Mouse (Mus musculus) ovary, postnatal 14 days (tissue): ENCODE results near the gene Spa17.
A peak's percentile ranks its signal among the peaks of the same experiment; 100 is the strongest.

Source experiments
- DNase-seq: peaks from one replicate; pipeline ENCODE4 v3.0.0; 2022; ENCODE audit warnings: low spot score

Gene Spa17

GRCm38 (mm10) chr9:37613182-37613910 is at the start of gene Spa17:
Gene Spa17 (minus strand): TSS chr9:37613722.
- DNase-seq, result peak; percentile 87

DNA sequence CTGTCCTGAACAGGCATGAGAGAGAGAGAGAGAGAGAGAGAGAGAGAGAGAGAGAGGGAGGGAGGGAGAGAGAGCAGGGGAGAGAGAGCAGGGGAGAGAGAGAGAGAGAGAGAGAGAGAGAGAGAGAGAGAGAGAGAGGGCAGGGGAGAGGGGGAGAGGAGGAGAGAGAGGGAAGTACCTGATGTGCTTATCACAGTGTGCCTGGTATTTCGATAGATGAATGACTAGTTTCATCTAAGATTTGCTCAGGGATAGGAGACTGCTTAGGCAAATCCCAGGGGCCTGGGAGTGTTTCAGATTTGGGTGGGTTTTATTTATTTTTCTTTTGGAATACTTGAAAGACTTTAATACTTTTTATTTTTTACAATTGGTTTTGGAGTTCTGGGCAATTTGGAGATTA is 49.7 kb upstream of the Spa17 start:
- DNase-seq, result no peak

DNA sequence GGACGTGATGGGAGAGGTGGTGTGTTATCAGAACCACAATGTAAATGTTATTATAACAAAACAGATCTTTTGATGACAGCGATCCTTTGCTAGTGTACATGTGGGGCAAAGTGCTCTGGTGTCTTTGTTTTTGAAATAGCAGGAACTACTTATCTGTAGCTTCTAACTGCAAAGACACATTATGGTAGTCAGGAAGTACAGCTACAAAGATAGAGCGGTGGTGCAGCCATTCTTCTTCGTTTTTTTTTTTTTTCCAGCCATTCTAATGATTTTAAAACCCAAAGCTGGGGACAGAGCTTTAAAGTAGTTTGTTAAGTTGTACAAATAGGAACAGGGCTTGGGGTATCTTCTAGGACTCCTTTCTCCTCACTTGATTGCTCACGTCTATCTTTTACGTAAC is 45.9 kb upstream of the Spa17 start:
- DNase-seq, result no peak

DNA sequence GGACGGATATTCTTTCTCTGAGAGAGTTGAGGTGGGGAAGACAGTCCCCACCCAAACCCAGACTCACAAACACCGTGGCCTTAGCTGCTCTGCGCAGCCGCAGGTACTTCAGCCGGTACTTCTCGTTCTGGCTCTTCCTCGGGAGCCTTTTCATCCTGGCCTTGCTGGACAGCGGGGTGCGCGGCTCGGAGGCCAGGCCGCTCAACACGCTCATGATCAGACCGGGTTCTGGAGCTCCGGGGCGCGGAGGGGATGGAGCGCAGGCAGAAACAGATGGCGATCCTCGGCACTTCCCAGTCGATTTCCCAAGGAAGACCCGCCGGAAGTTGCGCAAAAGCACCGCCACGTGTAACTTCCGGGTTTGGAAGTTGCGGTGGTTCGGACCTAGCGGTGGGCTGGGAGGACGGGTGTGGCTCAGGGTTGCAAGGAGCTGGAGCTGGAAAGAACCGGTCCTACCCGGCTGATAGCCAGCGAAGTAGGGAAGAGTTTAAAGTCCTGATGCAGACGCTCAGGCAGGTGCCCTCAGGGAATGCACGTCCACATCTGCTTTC is 43.5 kb upstream of the Spa17 start, which contains the start of gene Tbrg1:
TSS of gene Tbrg1 (minus strand) at position 382 of the 551 bp plus-strand sequence.
- peak; percentile 77 for DNase-seq

DNA sequence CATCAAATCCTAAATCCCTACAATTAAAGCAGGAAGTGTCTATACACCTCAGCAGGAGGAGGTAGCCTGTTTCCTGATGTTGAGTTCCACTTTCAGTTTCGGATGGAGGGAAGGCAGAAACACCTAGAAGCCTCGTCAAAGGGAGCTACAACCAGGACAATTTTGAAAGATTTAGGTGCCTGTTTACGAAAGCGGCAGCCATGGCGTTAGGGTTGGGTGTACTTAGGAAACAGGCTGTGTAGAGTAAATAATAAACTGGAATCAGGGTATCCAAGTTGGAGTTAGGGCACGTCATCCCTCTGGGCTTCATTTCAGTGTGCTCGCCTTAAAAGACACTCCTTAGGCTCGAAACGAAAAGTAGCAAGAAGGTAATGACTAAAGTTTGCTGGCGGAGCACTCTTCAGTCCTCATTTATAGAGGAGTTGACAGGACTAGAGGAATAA is 42.9 kb upstream of the Spa17 start:
- peak; percentile 4 for DNase-seq

- no peak for DNase-seq
Observed at GRCm38 (mm10) chr9:37655961-37656360, 42.4 kb upstream of the Spa17 start.

- DNase-seq, result no peak
Observed at GRCm38 (mm10) chr9:37653836-37654235, 40.3 kb upstream of the Spa17 start.

GRCm38 (mm10) chr9:37650639-37651038 is 37.1 kb upstream of the Spa17 start:
- no peak for DNase-seq

GRCm38 (mm10) chr9:37646246-37646645 is 32.7 kb upstream of the Spa17 start:
- DNase-seq, result no peak

GRCm38 (mm10) chr9:37638721-37639120 is 25.2 kb upstream of the Spa17 start:
- no peak for DNase-seq

GRCm38 (mm10) chr9:37636800-37637542 is 23.4 kb upstream of the Spa17 start:
- DNase-seq, result no peak

DNA sequence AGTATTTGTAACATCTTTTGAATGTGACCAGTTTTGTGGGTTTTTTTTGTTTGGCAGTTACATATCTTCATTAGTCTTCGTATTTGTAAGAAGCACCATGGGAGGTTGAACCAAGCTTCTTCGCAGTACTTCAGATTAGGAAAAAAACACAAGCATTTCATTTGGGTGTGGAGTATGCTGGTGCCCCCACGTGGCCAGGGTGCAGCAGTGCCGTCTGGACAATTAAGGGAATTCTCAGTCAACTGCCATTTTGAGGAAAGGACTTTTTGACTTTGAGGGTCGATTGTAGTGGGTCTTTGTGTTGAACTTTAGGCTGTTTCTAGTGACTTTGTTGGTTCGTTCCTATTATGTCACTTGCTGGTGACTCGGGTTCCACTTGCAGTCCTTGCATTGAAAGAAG is 22.8 kb upstream of the Spa17 start:
- no peak for DNase-seq

GRCm38 (mm10) chr9:37634269-37634668 is 20.7 kb upstream of the Spa17 start:
- no peak for DNase-seq

DNA sequence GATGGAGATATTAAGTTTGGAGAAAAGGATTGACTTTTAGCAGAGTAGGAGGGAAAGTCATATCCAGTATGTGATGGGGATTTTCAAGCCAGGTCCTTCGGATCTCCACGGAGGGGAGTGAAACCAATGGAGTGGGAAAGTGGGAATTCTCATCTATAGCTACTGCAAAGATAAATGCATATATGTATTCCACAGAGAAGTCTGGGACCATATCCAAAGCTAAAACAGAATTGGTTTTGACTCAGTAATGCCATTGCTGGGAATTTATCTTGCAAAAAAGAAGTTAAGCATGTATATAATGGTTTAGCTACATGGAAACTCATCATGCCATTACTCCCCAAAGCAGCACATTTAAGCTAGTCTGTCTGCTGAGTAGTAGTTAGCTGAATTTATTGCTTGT is 18.8 kb upstream of the Spa17 start:
- no peak for DNase-seq

GRCm38 (mm10) chr9:37629941-37630340 is 16.4 kb upstream of the Spa17 start:
- DNase-seq, result no peak

DNA sequence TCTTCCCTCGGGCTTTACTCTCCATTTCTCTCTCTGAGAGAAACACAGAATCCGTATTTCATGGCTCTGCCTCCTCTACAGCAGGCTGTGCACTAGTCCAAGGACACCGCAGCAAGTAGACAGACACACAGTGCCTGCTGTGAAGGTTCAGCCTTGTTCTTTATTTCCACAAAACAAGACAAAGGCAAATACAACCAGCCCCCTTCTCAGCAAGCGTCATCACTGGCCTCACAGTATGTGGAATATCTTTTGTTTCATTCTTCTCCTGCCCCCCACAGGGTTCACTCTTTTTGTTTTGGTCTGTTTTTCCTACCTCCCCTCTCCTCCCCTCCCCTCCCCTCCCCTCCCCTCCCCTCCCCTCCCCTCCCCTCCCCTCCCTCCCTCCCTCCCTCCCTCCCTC is 15.1 kb upstream of the Spa17 start:
- no peak for DNase-seq

- DNase-seq, result no peak
Observed at GRCm38 (mm10) chr9:37627263-37627662, 13.7 kb upstream of the Spa17 start.

GRCm38 (mm10) chr9:37626103-37626567 is 12.6 kb upstream of the Spa17 start:
- DNase-seq, result no peak

- no peak for DNase-seq
Observed at GRCm38 (mm10) chr9:37625641-37626040, 12.1 kb upstream of the Spa17 start.

GRCm38 (mm10) chr9:37625129-37625528 is 11.6 kb upstream of the Spa17 start:
- DNase-seq, result no peak

DNA sequence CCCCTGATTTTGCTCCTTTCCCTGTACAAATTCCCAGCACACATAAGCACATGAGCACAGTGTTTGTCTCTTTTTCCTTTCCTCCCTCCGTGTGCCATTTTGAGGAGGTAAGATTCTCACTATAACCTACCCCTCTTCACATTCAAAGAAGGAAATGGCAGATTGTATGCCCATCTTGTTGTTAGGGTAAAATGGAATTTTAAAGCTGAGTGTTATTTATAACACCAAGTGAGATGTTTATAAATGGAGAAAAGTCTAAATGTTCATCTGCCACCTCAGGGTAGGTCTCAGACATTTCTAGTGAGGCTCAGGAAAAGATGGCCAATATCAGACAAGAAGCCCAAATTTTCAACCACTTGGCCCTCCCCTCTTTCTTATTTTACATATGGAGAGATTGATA is 11.0 kb upstream of the Spa17 start:
- DNase-seq, result no peak

DNA sequence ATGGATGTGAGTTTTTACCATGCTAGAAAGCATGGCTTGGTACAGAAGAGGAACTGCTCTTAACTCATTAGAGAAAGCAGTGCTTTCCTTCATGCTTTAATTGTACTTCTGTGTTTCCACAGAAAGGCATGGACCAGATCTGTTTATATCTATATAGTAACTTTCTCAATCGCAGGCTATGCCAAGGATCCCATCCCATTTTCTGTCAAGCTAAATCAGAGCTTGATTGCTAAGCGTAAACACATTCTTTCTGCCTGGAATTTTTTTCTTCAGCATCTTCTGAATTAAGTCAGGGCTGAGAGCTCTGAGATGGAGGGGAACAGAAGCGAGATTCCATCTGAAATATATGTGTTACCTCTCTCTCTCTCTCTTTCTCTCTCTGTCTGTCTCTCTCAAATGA is 10.5 kb upstream of the Spa17 start:
- no peak for DNase-seq

DNA sequence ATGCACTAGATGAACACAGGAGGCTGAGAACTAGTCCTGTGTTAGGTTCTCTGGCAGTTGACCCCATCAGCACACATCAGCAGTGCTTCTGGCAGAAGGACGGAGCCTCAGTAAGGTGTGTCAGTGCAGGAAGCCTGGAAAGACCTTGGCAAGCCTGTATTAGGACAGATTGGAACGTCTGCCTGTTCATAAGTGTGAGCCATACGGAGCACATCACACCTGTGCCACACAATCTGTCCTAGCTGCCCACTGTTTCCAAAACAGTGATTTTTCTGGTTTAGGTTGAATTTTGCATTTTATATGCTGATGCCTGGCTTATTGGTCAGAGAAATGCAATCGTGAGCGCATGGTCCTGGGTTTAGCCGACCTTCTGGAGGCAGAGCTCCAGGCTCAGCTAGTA is 7.8 kb upstream of the Spa17 start:
- no peak for DNase-seq
